Mouse (Mus musculus) lung, postnatal 0 days (tissue): ENCODE measurements at regions not wholly inside any gene's neighbourhood (a gene's known extent, or its start where the extent isn't known, plus 50 kb on each side); places are given as distances from the start of the nearest gene placed in this dataset.
A peak's percentile ranks its signal among the peaks of the same experiment; 100 is the strongest.

ENCODE experiments used
- ATAC-seq: fragments of 200-750 bp; cut with Nextera tagmentation; 2 replicates; pipeline ENCODE4 v1.8.0; 2017; ENCODE audit warnings: moderate library complexity
- DNase-seq: peaks from one replicate; pipeline ENCODE4 v3.0.0-alpha.2; 2016; ENCODE audit warnings: low spot score
- H3K27ac ChIP-seq: fragments of 300-500 bp; sonication (generic); 2 replicates; pipeline ENCODE4 v1.5.1; 2014; ENCODE audit warnings: antibody characterized with exemption, mild to moderate bottlenecking, low read length, mixed read lengths
- H3K27me3 ChIP-seq: fragments of 300-500 bp; sonication (generic); replicated peaks from 2 replicates; pipeline ENCODE4 v1.6.1; 2014; ENCODE audit warnings: low read length, mixed read lengths; ENCODE audit not compliant: insufficient read depth
- H3K36me3 ChIP-seq: fragments of 300-500 bp; sonication (generic); 2 replicates; pipeline ENCODE4 v1.6.1; 2014; ENCODE audit warnings: low read length, mixed read lengths; ENCODE audit not compliant: insufficient read depth
- H3K4me1 ChIP-seq: fragments of 300-500 bp; sonication (generic); 2 replicates; pipeline ENCODE4 v1.6.1; 2014; ENCODE audit warnings: antibody characterized with exemption, low read depth, low read length, mixed read lengths; ENCODE audit not compliant: insufficient read depth
- H3K4me2 ChIP-seq: fragments of 300-500 bp; sonication (generic); replicated peaks from 2 replicates; pipeline ENCODE4 v1.6.1; 2014; ENCODE audit warnings: low read depth, mild to moderate bottlenecking, low read length, moderate library complexity, mixed read lengths
- H3K4me3 ChIP-seq: fragments of 300-500 bp; sonication (generic); 2 replicates; pipeline ENCODE4 v1.5.1; 2014; ENCODE audit warnings: low read depth, low read length
- H3K9ac ChIP-seq: fragments of 300-500 bp; sonication (generic); replicated peaks from 2 replicates; pipeline ENCODE4 v1.6.1; 2014; ENCODE audit warnings: low read depth, mild to moderate bottlenecking
- H3K9me3 ChIP-seq: fragments of 300-500 bp; sonication (generic); 2 replicates; pipeline ENCODE4 v1.6.1; 2016; ENCODE audit warnings: low read length, mixed read lengths
- CTCF ChIP-seq: IDR thresholded peaks from 2 replicates; pipeline ENCODE4 v1.5.1; 2016; ENCODE audit warnings: antibody characterized with exemption, mild to moderate bottlenecking
- EP300 ChIP-seq: IDR thresholded peaks from 2 replicates; pipeline ENCODE4 v1.6.1; 2016; ENCODE audit warnings: antibody characterized with exemption, mild to moderate bottlenecking, control low read depth
- WGBS: fragments of 180-500 bp; shearing (Covaris S2); extraction: QIAGEN DNeasy Blood & Tissue Kit; methylation state at CpG from one replicate; pipeline ENCODE4 v1.1.7; 2014; 5-methylcytosine and 5-hydroxymethylcytosine counted together

- Histone ChIP-seq H3K4me1 (no peaks in the 10 kb centered on the region), H3K27ac (no peak overlapping the region), H3K27me3 (no peaks in the 10 kb centered on the region), H3K9me3 (no peaks in the 10 kb centered on the region), H3K36me3 (no peaks in the 10 kb centered on the region), H3K9ac (no peak overlapping the region), H3K4me3 (no peak overlapping the region), H3K4me2 (no peak overlapping the region)
- no peak for ATAC-seq
- DNase-seq, result no peak
- TF ChIP-seq CTCF (no peak), EP300 (no peak)
- WGBS, result 81% methylated on average over 1 of the region's 1 CpGs
These were observed 154.7 kb upstream of the 4931417E11Rik start for GRCm38 (mm10) chr6:73624211-73624610.

- no peaks in the 10 kb centered on the region for H3K9me3 ChIP-seq
- DNase-seq (no peak), ATAC-seq (no peak)
- no peak for TF ChIP-seq CTCF
- TF ChIP-seq EP300, result no peak
- no peaks in the 10 kb centered on the region for H3K36me3 ChIP-seq
- no peaks in the 10 kb centered on the region for H3K4me1 ChIP-seq
- no peaks in the 10 kb centered on the region for H3K27me3 ChIP-seq
- no peak overlapping the region for H3K4me3 ChIP-seq
- WGBS, result 57% methylated on average over 4 of the region's 4 CpGs
- H3K27ac ChIP-seq, result no peak overlapping the region
- H3K4me2 ChIP-seq, result no peak overlapping the region
- no peak overlapping the region for H3K9ac ChIP-seq
These were observed 152.5 kb upstream of the 4931417E11Rik start for GRCm38 (mm10) chr6:73621839-73622426.

GRCm38 (mm10) chr6:73612266-73612665 lies 142.8 kb upstream of the 4931417E11Rik start:
- 69% methylated on average over 3 of the region's 3 CpGs for WGBS
- Histone ChIP-seq H3K36me3 (no peaks in the 10 kb centered on the region), H3K4me2 (no peak overlapping the region), H3K4me1 (no peaks in the 10 kb centered on the region), H3K9ac (no peak overlapping the region), H3K27me3 (no peaks in the 10 kb centered on the region), H3K9me3 (no peaks in the 10 kb centered on the region), H3K27ac (no peak overlapping the region), H3K4me3 (no peak overlapping the region)
- TF ChIP-seq EP300 (no peak), CTCF (no peak)
- ATAC-seq, result no peak
- DNase-seq, result no peak

- Histone ChIP-seq H3K9me3 (no peaks in the 10 kb centered on the region), H3K4me2 (no peak overlapping the region), H3K36me3 (no peaks in the 10 kb centered on the region), H3K27me3 (no peaks in the 10 kb centered on the region), H3K4me3 (no peak overlapping the region), H3K9ac (no peak overlapping the region), H3K4me1 (no peaks in the 10 kb centered on the region), H3K27ac (no peak overlapping the region)
- ATAC-seq (no peak), DNase-seq (no peak)
- TF ChIP-seq CTCF (no peak), EP300 (no peak)
- 71% methylated on average over 6 of the region's 6 CpGs for WGBS
These were observed 142.4 kb upstream of the 4931417E11Rik start for GRCm38 (mm10) chr6:73611839-73612238.

- no peak overlapping the region for H3K4me2 ChIP-seq
- no peak overlapping the region for H3K27ac ChIP-seq
- H3K4me3 ChIP-seq, result no peak overlapping the region
- TF ChIP-seq EP300 (no peak), CTCF (no peak)
- no peak for ATAC-seq
- no peak overlapping the region for H3K9ac ChIP-seq
- H3K9me3 ChIP-seq, result no peaks in the 10 kb centered on the region
- DNase-seq, result no peak
- H3K36me3 ChIP-seq, result no peaks in the 10 kb centered on the region
- H3K27me3 ChIP-seq, result no peaks in the 10 kb centered on the region
- WGBS, result 45% methylated on average over 2 of the region's 2 CpGs
- H3K4me1 ChIP-seq, result no peaks in the 10 kb centered on the region
These were observed 140.7 kb upstream of the 4931417E11Rik start for GRCm38 (mm10) chr6:73610048-73610624.

GRCm38 (mm10) chr6:73587686-73588085 lies 118.2 kb upstream of the 4931417E11Rik start:
- ATAC-seq, result no peak
- H3K9ac ChIP-seq, result no peak overlapping the region
- H3K4me2 ChIP-seq, result no peak overlapping the region
- H3K4me3 ChIP-seq, result no peak overlapping the region
- TF ChIP-seq EP300 (0 out of 2 replicates have a peak, but pooled peaks have one; percentile 22), CTCF (no peak)
- DNase-seq, result peak; percentile 26
- H3K27me3 ChIP-seq, result no peaks in the 10 kb centered on the region
- no peaks in the 10 kb centered on the region for H3K4me1 ChIP-seq
- H3K27ac ChIP-seq, result no peak overlapping the region
- WGBS, result 59% methylated on average over 2 of the region's 2 CpGs
- no peaks in the 10 kb centered on the region for H3K9me3 ChIP-seq
- H3K36me3 ChIP-seq, result no peaks in the 10 kb centered on the region

GRCm38 (mm10) chr6:73576708-73577107 lies 107.2 kb upstream of the 4931417E11Rik start:
- Histone ChIP-seq H3K4me1 (no peaks in the 10 kb centered on the region), H3K4me2 (no peak overlapping the region), H3K9me3 (no peaks in the 10 kb centered on the region), H3K27me3 (no peaks in the 10 kb centered on the region), H3K36me3 (no peaks in the 10 kb centered on the region), H3K27ac (no peak overlapping the region), H3K4me3 (no peak overlapping the region), H3K9ac (no peak overlapping the region)
- ATAC-seq, result no peak
- 86% methylated on average over 2 of the region's 2 CpGs for WGBS
- TF ChIP-seq EP300 (no peak), CTCF (no peak)
- DNase-seq, result no peak
